Mouse (Mus musculus): ENCODE data around the gene Rrm2.

- TF ChIP-seq CTCF (IDR thresholded peaks at IDR 0.05; ENCODE audit: extremely low read depth, insufficient read length, insufficient replicate concordance, low read depth, low read length) (no peak), POLR2A (IDR thresholded peaks at IDR 0.05; ENCODE audit: low read depth, low read length) (no peak)
Observed at GRCm38 (mm10) chr12:24723434-24723833, 15.4 kb downstream of the Rrm2 start.

Data from small intestine, adult 2 months (tissue).